Mouse (Mus musculus) ES-E14 (cell line): Measurements from ENCODE around the gene Agap1.

Source experiments
- CHD2 ChIP-seq: IDR thresholded peaks from 2 replicates; pipeline ENCODE4 v1.6.1; 2014; ENCODE audit warnings: mild to moderate bottlenecking, low read depth, low read length, inconsistent platforms
- HCFC1 ChIP-seq: IDR thresholded peaks from 2 replicates; pipeline ENCODE4 v1.6.1; 2012; ENCODE audit warnings: low read length, inconsistent platforms, borderline replicate concordance; ENCODE audit not compliant: insufficient read depth
- MAFK ChIP-seq: IDR thresholded peaks from 2 replicates; pipeline ENCODE4 v1.6.1; 2014; ENCODE audit warnings: mild to moderate bottlenecking, low read depth, low read length, inconsistent platforms; ENCODE audit not compliant: insufficient read depth
- ZNF384 ChIP-seq: IDR thresholded peaks from 2 replicates; pipeline ENCODE4 v1.6.1; 2012; ENCODE audit warnings: low read depth, low read length, inconsistent platforms

GRCm38 (mm10) chr1:89580031-89580998 is 125.7 kb downstream of the Agap1 start:
- TF ChIP-seq HCFC1 (peak; percentile 37; the same call in 1 of the 2 replicates), MAFK (no peak), CHD2 (no peak), ZNF384 (no peak)
